Mouse (Mus musculus): ENCODE measurements around the gene Rora. TPM values are rescaled to one million over a fixed set of nuclear protein-coding genes. Genes with fewer than 3 reads are reported as not detected.
A peak's percentile ranks its signal among the peaks of the same experiment; 100 is the strongest.

The Rora gene
- polyA plus RNA-seq, 1 experiment from 2014 or later = 6.6 TPM

DNA sequence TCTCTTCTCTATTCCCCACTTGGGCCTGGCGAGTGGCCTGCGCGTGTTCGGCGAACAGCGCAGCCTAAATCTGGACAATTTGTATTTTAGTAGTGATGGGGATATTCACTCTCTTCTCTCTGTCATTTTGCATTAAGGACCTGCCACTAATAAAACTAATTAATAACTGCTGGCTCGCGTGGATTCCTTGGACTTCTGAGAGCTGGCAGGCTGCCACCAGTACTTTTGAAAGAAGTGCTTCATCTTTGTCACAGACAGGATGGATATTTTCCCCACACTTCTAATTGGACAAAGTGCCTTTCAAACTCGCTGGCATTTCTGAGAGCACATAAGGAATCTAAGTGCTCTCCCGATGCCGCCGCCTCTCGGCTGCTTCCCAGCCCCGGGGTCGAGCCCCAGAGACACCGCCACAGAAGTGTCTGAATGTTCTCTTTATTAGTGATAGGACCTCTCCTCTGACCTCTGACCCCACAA lies 41.9 kb downstream of the Rora start:
- DNase-seq (ENCODE audit: low spot score) = peak; percentile 33
- WGBS = 38% methylated on average over 16 of the region's 16 CpGs
- H3K4me3 ChIP-seq = no peak overlapping the region
- H3K9me3 ChIP-seq = no peaks in the 10 kb centered on the region
- H3K36me3 ChIP-seq (replicated peaks) = no peaks in the 10 kb centered on the region
- H3K27ac ChIP-seq (replicated peaks) = no peak overlapping the region
- H3K4me1 ChIP-seq = peaks cover 26% of the 10 kb centered on the region
- H3K27me3 ChIP-seq (replicated peaks; ENCODE audit: low read depth, poor library complexity, severe bottlenecking) = 0 out of 2 replicates have a peak, but pooled peaks cover 5% of the 10 kb centered on the region

DNA sequence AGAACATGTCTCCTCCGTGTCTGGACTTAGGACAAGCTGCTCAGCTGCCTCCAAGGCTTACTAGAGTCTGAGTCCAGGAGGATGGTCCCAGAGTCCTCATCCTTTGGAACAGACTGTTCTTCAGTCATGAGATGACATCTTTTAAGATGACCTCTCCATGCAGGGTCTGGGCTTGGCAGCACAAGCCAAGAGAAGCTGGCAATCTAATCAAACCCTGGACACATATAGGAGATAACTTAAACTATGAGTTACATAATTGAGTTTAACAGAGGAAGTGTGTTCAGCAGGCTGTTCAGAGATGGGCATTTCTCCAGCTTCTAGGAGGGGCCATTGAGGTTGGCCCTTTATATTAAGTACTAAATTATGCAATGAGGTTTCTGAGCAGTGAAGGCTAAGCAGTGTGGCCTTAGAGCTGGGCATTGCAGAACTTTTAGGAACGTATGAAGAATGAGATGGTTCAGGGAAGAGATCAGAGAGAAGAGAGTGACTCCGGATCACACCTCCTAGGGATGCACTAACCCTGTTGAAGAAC lies 42.9 kb downstream of the Rora start:
- Histone ChIP-seq H3K36me3 (replicated peaks) (no peaks in the 10 kb centered on the region), H3K9me3 (no peaks in the 10 kb centered on the region), H3K27me3 (replicated peaks; ENCODE audit: low read depth, poor library complexity, severe bottlenecking) (0 out of 2 replicates have a peak, but pooled peaks cover 5% of the 10 kb centered on the region), H3K4me3 (no peak overlapping the region), H3K27ac (replicated peaks) (no peak overlapping the region), H3K4me1 (peaks cover 26% of the 10 kb centered on the region)
- no peak for DNase-seq (ENCODE audit: low spot score)
- 90% methylated on average over 3 of the region's 3 CpGs for WGBS

DNA sequence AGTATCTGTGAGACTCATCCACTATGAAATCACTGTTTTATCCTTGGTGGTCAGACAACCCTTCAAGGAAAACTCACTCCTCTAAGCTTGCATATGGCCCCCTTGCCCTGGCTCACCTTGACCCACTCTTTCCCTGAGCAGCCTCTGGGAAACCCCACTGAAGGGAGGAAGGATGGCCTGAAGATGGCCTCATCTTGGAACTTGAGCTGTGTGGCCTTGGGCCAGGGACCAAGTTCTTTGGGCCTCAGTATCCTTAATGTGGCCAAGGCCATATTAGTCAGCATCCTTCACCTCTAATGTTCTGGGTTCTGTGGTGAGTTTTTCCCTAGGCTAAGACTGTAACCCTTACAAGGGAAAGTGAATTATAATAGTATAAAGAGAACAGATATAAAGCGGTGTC lies 45.8 kb downstream of the Rora start:
- DNase-seq (ENCODE audit: low spot score) = no peak
- Histone ChIP-seq H3K36me3 (replicated peaks) (no peaks in the 10 kb centered on the region), H3K27ac (replicated peaks) (no peak overlapping the region), H3K9me3 (no peaks in the 10 kb centered on the region), H3K4me3 (no peak overlapping the region), H3K27me3 (replicated peaks; ENCODE audit: low read depth, poor library complexity, severe bottlenecking) (0 out of 2 replicates have a peak, but pooled peaks cover 5% of the 10 kb centered on the region), H3K4me1 (peaks cover 26% of the 10 kb centered on the region)
- WGBS = 89% methylated on average over 1 of the region's 1 CpGs

DNA sequence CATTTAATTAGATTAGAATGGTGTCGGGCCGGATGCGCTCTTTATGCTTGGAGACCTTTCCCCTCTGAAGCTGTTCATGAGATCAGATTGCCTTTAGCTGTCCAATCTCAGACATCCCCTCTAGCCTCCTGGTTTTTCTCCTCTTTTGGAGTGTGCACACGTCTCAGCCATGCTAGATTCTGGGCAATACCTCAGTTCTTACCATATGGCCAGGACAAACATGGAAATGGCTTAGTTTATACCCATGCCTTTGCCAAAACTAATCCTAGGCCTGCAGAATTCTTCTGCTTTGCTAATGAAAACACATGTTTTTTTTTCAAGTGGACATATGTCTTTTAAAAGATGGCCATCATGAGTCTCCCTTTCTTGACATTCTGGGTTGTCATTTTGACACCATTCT lies 46.3 kb downstream of the Rora start:
- WGBS = 47% methylated on average over 4 of the region's 4 CpGs

DNA sequence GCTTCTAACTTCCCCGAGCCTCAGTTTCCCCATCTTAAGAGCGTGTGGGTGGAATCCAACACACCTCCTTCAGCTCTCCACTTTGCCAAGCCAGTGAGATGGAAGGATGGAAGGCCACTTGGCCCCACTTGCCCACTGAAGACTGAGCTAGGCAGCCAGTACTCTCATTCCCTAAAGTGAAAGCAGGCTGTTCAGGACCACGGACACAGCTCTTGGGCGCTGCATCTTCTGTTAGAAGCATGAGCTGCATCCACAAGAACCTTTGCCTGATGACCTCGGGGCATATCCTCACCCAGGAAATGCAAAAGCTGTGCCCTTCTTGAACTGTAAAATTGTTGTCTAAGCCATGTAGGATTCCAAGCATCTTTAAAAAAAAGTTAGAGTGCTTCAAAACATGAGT lies 54.0 kb downstream of the Rora start:
- no peaks in the 10 kb centered on the region for H3K9me3 ChIP-seq
- H3K4me3 ChIP-seq = no peak overlapping the region
- H3K27me3 ChIP-seq (replicated peaks; ENCODE audit: low read depth, poor library complexity, severe bottlenecking) = no peaks in the 10 kb centered on the region
- H3K4me1 ChIP-seq = 0 out of 2 replicates have a peak, but pooled peaks cover 2% of the 10 kb centered on the region
- DNase-seq (ENCODE audit: low spot score) = no peak
- 60% methylated on average over 5 of the region's 5 CpGs for WGBS
- H3K27ac ChIP-seq (replicated peaks) = no peak overlapping the region
- no peaks in the 10 kb centered on the region for H3K36me3 ChIP-seq (replicated peaks)

More for the DNA sequence above, 46.3 kb downstream of the Rora start:
- Histone ChIP-seq H3K9me3 (no peaks in the 10 kb centered on the region), H3K27me3 (replicated peaks; ENCODE audit: low read depth, poor library complexity, severe bottlenecking) (0 out of 2 replicates have a peak, but pooled peaks cover 5% of the 10 kb centered on the region), H3K4me3 (no peak overlapping the region), H3K36me3 (replicated peaks) (no peaks in the 10 kb centered on the region), H3K4me1 (peaks cover 21% of the 10 kb centered on the region), H3K27ac (replicated peaks) (no peak overlapping the region)
- DNase-seq (ENCODE audit: low spot score) = no peak

DNA sequence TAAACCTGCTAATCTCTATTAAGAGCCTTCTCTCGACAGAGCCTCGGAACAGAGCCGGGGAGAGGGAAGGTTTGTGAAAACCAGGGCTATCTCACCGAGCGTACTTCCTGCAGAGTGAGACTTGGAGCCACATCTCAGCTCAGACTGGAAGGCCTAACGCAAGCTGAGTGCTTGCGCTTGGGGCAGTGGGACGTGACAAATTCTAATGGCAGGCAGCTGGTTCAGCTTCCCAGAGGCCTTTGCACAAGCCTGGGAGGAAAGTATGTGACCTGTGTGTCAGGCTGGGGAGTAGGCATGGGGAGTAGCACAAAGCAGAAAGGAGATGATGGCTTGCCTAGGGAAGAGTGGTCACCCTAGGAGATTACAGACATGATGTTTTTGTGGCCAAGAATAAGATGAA lies 55.6 kb downstream of the Rora start:
- Histone ChIP-seq H3K4me3 (no peak overlapping the region), H3K27ac (replicated peaks) (no peak overlapping the region), H3K9me3 (no peaks in the 10 kb centered on the region), H3K27me3 (replicated peaks; ENCODE audit: low read depth, poor library complexity, severe bottlenecking) (no peaks in the 10 kb centered on the region), H3K4me1 (0 out of 2 replicates have a peak, but pooled peaks cover 2% of the 10 kb centered on the region), H3K36me3 (replicated peaks) (no peaks in the 10 kb centered on the region)
- no peak for DNase-seq (ENCODE audit: low spot score)
- 58% methylated on average over 8 of the region's 8 CpGs for WGBS

DNA sequence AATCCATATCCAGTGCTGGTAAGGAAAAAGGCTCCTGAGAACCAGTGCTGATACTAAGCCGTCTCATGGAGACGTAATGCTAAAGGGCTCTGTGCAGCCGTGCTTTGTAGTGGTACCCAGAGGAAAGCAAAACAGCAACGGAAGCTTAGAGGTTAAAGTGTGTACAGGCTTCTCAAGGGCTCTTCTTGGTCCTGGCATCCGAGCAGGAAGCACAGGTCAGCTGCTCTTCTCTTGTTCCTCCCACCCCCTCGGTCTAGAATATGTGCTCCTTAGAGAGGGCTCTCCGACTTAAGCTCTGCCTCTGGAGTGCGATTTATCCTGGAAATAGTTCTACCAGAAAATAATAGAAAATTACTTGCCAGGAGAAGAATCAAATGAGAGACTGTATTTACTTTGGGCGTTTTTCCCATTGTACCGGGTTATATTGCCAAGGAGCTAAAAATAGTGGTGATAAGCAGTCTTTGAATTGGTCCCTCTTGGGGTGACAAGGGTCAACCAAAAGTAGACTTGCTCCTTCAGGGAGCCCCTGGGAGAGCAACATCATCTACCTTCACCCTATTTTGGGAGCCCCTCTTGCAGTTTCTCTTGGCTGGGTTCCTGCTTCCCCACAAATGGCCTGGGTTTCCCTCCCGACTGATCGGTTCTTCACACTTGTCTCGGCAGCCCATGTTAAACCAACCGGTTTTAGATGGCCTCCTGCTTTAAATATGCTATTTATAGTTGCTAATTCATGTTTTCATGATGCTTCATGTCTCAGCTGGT lies 57.5 kb downstream of the Rora start:
- Histone ChIP-seq H3K27me3 (replicated peaks; ENCODE audit: low read depth, poor library complexity, severe bottlenecking) (no peaks in the 10 kb centered on the region), H3K4me1 (0 out of 2 replicates have a peak, but pooled peaks cover 2% of the 10 kb centered on the region), H3K27ac (replicated peaks) (no peak overlapping the region), H3K9me3 (no peaks in the 10 kb centered on the region), H3K4me3 (no peak overlapping the region), H3K36me3 (replicated peaks) (no peaks in the 10 kb centered on the region)
- no peak for DNase-seq (ENCODE audit: low spot score)
- 80% methylated on average over 14 of the region's 14 CpGs for WGBS

DNA sequence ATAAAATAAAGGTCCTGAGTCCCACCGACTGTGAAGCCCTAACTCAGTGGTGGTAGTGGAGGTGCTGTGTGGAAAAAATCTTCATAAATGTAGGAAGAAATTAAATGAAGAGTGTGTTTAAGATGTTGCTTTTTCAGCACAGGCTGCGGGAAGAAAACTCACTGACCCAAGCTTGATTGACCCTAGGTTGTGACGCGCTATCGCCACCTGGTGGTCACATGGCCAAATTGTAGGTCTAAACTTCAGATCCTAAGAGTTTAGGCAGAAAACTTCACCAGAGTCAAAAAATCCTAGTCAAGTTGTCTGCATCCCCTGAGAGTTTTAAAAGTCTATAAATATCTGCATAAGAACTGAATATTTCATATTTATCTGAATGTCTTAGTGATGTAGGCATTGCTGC lies 63.4 kb downstream of the Rora start:
- Histone ChIP-seq H3K36me3 (replicated peaks) (no peaks in the 10 kb centered on the region), H3K4me3 (no peak overlapping the region), H3K9me3 (no peaks in the 10 kb centered on the region), H3K27me3 (replicated peaks; ENCODE audit: low read depth, poor library complexity, severe bottlenecking) (no peaks in the 10 kb centered on the region), H3K4me1 (no peaks in the 10 kb centered on the region), H3K27ac (replicated peaks) (no peak overlapping the region)
- WGBS = 16% methylated on average over 5 of the region's 5 CpGs
- peak; percentile 71 for DNase-seq (ENCODE audit: low spot score)

DNA sequence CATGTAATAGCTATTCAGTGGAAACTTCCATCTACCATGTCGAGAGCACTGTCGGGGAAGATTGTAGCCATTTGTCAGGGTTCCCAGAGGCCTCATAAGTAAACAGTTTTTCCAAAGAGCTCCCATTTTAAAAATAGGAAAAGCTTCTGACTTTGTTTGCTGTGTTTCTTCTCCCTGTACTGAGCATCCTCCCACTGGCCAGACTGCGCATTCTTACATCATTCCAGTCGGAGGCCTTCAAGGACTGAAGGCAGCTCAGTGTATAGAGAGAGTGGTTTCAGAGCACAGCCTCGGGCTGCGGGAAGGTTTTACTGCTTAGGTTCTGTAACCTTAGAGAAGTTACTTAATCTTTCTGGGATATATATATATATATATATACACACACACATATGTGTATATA lies 64.8 kb downstream of the Rora start:
- WGBS = 93% methylated on average over 6 of the region's 6 CpGs
- Histone ChIP-seq H3K27me3 (replicated peaks; ENCODE audit: low read depth, poor library complexity, severe bottlenecking) (no peaks in the 10 kb centered on the region), H3K27ac (replicated peaks) (no peak overlapping the region), H3K4me1 (no peaks in the 10 kb centered on the region), H3K36me3 (replicated peaks) (no peaks in the 10 kb centered on the region), H3K9me3 (no peaks in the 10 kb centered on the region), H3K4me3 (no peak overlapping the region)
- DNase-seq (ENCODE audit: low spot score) = no peak

DNA sequence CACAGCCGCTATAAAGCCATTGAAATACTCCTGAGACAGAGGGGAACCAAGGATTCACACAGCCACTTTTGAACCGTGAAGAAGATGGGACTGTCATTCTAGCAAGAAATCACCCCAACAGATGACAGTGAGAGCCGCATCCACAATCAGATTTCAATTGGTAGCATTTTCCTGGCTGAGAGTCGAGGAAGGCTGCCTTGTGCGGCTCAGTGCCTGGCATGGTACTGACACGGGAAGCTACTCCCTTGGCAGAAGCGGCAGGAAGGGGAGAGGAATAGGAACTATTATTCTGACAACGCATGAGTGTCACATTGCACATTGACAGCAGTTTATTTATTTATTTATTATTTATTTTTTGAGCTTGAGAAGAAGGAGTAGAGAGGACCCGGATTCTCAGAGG lies 65.7 kb downstream of the Rora start:
- no peak overlapping the region for H3K27ac ChIP-seq (replicated peaks)
- no peaks in the 10 kb centered on the region for H3K27me3 ChIP-seq (replicated peaks; ENCODE audit: low read depth, poor library complexity, severe bottlenecking)
- 86% methylated on average over 9 of the region's 9 CpGs for WGBS
- DNase-seq (ENCODE audit: low spot score) = no peak
- no peak overlapping the region for H3K4me3 ChIP-seq
- H3K9me3 ChIP-seq = no peaks in the 10 kb centered on the region
- H3K36me3 ChIP-seq (replicated peaks) = no peaks in the 10 kb centered on the region
- H3K4me1 ChIP-seq = no peaks in the 10 kb centered on the region

DNA sequence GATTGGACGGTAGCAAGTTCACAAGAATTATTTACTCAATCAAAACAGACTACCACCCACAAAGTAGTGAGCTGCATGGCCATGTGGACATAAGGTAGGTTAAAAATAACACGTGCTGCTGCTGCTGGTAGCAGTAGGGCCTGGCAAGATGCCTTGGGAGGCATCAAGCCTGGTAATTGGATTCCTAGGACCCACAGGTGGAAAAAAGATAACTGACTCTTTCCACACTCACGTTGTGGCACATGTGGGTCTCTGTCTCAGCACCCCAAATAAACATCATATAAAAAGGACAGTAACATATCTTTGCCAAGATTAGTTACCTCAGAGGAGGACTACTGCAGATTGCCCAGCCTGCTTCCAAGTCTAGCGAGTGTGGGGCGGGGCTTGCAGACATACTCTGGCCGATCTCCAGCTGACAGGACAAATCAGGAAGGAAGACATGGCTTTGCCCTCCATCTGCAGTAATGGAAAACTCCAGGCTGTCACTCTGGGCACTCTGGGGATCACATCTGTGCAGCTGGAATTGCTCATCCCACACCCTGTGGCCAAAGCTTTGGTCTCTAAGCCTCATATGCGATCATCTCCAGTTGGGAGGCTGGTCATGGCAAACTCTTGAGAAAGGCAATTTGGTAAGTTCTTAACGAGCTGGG lies 71.2 kb downstream of the Rora start:
- no peak for DNase-seq (ENCODE audit: low spot score)
- no peaks in the 10 kb centered on the region for H3K4me1 ChIP-seq
- no peak overlapping the region for H3K4me3 ChIP-seq
- no peaks in the 10 kb centered on the region for H3K9me3 ChIP-seq
- no peaks in the 10 kb centered on the region for H3K27me3 ChIP-seq (replicated peaks; ENCODE audit: low read depth, poor library complexity, severe bottlenecking)
- no peak overlapping the region for H3K27ac ChIP-seq (replicated peaks)
- H3K36me3 ChIP-seq (replicated peaks) = no peaks in the 10 kb centered on the region
- 89% methylated on average over 8 of the region's 8 CpGs for WGBS

DNA sequence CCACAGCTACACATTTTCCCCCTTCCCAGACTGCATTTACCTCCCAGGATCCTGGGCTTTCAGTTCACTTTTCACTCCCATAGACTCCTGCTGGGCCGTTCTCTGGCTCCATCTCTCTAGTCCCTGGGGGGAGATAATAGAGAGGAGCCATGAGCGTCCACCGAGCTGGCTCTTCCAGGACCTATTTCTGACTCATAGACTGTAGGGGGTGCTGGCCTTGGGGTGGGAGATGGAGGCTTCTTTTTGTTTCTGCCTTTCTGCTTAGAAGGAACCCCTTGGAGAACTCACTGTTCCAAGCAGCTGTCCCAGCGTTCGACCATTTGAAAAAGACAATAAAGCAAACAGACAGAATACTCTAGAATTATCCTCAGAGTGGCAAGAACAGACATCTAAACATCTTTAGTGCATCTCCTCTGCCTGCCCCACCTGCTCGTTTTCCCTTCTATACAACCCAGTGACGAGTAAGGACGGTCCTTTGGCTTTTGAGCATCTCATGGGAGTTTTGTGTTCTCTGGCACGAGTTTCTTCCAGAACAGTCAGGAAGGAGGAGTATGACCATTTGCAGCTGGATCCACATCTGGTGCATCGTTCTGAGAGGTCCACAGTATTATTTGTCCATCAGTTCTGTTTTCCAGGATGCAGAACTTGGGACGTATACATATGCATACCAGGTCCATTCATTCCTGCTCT lies 73.7 kb downstream of the Rora start:
- H3K4me1 ChIP-seq = no peaks in the 10 kb centered on the region
- no peak overlapping the region for H3K27ac ChIP-seq (replicated peaks)
- H3K9me3 ChIP-seq = peaks cover 6% of the 10 kb centered on the region
- H3K4me3 ChIP-seq = no peak overlapping the region
- H3K27me3 ChIP-seq (replicated peaks; ENCODE audit: low read depth, poor library complexity, severe bottlenecking) = no peaks in the 10 kb centered on the region
- DNase-seq (ENCODE audit: low spot score) = no peak
- WGBS = 82% methylated on average over 11 of the region's 11 CpGs
- peaks cover 3% of the 10 kb centered on the region; the same call in 1 of the 2 replicates for H3K36me3 ChIP-seq (replicated peaks)
